Mouse (Mus musculus) 3134 (cell line): ENCODE data around the gene Fbxo22.
"Not testable (repeated sequence)": the region's sequence is repeated elsewhere in the genome, so short reads cannot be mapped to it uniquely, and the experiment has no call there.

Experiments used
- DNase-seq: peaks from one replicate; pipeline ENCODE4 v3.0.0-alpha.2; 2011; ENCODE audit warnings: low spot score; ENCODE audit not compliant: insufficient read length; ENCODE audit errors: extremely low read depth

The Fbxo22 gene

GRCm38 (mm10) chr9:55236235-55237165, 27.8 kb downstream of the Fbxo22 start:
- no peak for DNase-seq

- no peak for DNase-seq
These were observed 32.1 kb downstream of the Fbxo22 start for GRCm38 (mm10) chr9:55240852-55241251.

GRCm38 (mm10) chr9:55241863-55242685, 33.3 kb downstream of the Fbxo22 start:
- no peak for DNase-seq

- no peak for DNase-seq
These were observed 34.6 kb downstream of the Fbxo22 start for GRCm38 (mm10) chr9:55243280-55243679.

- no peak for DNase-seq
These were observed 35.4 kb downstream of the Fbxo22 start for GRCm38 (mm10) chr9:55244079-55244478.

- DNase-seq = not testable (repeated sequence)
These were observed 36.5 kb downstream of the Fbxo22 start for GRCm38 (mm10) chr9:55245057-55245750.

- no peak for DNase-seq
These were observed 37.7 kb downstream of the Fbxo22 start for GRCm38 (mm10) chr9:55246440-55246839.

GRCm38 (mm10) chr9:55246918-55247317, 38.2 kb downstream of the Fbxo22 start:
- no peak for DNase-seq

GRCm38 (mm10) chr9:55248465-55248864, 39.7 kb downstream of the Fbxo22 start:
- DNase-seq = no peak

GRCm38 (mm10) chr9:55250595-55251247, 42.0 kb downstream of the Fbxo22 start:
- no peak for DNase-seq

GRCm38 (mm10) chr9:55252097-55252496, 43.4 kb downstream of the Fbxo22 start:
- DNase-seq = not testable (repeated sequence)

GRCm38 (mm10) chr9:55253849-55254248, 45.1 kb downstream of the Fbxo22 start:
- no peak for DNase-seq

GRCm38 (mm10) chr9:55255056-55255455, 46.3 kb downstream of the Fbxo22 start:
- DNase-seq = no peak

GRCm38 (mm10) chr9:55255604-55256003, 46.9 kb downstream of the Fbxo22 start:
- no peak for DNase-seq

- no peak for DNase-seq
These were observed 48.4 kb downstream of the Fbxo22 start for GRCm38 (mm10) chr9:55257105-55257504.

GRCm38 (mm10) chr9:55259741-55260140, 51.0 kb downstream of the Fbxo22 start:
- DNase-seq = no peak

- no peak for DNase-seq
These were observed 55.9 kb downstream of the Fbxo22 start for GRCm38 (mm10) chr9:55264356-55265302.

- DNase-seq = no peak
These were observed 63.3 kb downstream of the Fbxo22 start for GRCm38 (mm10) chr9:55271960-55272560.

- DNase-seq = no peak
These were observed 65.2 kb downstream of the Fbxo22 start for GRCm38 (mm10) chr9:55273906-55274305.
